Mouse (Mus musculus) regulatory T cell (primary cell): ENCODE results near the gene Pik3cd.
"Not testable (repeated sequence)": the region's sequence is repeated elsewhere in the genome, so short reads cannot be mapped to it uniquely, and the experiment has no call there.

Source experiments
- in situ Hi-C: fragments of 300-600 bp; cut with MboI, MseI; formaldehyde crosslinking; loops from one replicate; pipeline ENCODE4 v1.15.1; 2025; ENCODE audit warnings: high pct_unique_total_duplicates

Gene Pik3cd

DNA sequence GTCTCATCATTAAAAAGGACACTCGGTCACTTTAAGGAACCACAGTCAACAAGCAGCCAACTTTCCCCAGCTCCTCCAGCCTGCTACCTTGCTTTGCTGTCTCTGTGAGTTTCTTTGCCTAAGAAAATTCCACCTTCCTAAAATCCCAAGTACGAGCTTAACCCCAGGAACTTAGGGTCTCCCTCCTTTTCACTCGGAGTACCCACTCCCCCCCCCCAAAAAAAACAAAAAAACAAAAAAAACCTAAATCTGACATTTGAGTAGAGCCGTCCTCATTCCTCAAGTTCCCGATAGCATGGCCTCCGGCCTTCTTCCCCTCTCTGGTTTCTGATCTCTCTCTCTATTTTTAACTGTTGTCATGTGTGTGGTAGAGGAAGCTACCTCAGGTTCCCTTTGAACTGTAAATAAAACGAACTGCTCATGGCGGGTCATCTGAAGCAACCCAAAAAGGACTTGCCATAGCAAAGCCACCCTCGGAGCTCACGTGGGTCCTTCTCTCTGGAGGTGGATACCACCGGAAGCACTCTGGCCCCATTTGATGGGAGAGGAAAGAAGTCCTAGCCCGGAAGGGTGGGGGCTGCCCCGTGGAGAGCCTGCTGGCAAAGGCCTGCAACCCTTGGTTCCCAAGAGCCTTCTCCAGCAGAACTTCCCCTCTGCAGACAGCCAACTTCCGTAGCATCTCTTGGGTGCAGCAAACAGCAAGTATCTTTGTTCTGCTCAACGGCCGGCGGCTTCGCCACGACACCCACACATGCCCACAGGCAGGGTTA lies at the start of gene Pik3cd:
Gene Pik3cd, minus strand, starts transcription at position 362 of the 770 bp plus-strand sequence.
- in situ Hi-C loops = no loop called here

GRCm38 (mm10) chr4:149750671-149751070 lies 48.3 kb upstream of the Pik3cd start:
- in situ Hi-C loops = no loop called here

GRCm38 (mm10) chr4:149749663-149750015 lies 47.3 kb upstream of the Pik3cd start:
- in situ Hi-C loops = not testable (repeated sequence)

DNA sequence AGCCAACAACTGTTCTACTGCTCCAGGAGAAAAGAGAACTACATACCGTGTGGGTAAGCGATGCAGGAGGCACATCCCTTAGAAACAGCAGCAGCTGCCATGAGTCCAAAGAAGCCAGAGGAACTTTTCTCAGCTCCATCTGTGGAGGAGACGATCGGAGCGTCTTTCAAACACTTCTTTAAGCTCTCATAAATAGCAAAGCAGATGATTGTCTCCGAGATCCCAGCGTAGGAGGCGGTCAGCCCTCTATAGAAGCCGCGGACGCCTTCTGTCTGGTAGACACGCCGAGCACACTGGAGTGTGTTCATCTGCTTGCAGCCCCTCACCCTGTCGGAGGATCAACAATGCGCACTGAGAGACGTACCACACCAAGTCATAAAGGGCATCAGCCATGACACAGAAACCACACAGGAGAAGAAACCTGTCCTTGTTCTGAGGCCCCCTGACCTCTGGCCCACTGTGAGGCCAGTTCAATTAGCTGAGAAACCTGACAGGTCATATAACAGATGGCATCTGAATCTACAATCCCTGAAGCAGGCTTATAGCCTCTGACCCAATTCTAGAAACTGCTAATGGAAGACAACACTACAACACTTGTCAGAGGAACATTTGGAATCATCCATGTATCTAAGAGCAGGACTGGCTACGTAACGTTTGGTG lies 46.8 kb upstream of the Pik3cd start:
- in situ Hi-C loops = no loop called here

DNA sequence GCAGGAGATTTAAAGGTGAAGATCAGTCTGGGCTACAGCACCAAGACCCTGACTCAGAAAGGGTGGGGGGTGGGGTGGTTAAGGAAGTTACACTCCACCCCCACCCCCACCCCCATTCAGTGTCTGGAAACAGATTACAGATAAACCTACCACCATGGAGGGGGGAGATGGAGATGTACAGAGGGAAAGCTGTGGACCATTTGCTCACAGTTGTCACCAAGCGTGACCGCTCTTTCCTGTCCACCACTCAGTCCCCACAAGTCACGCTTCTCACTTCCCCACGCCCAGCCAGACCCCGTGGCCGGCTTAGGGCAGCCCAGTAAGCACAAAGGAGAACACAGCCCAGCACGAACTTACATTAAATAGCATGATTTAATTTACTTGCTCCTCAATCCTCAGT lies 41.7 kb upstream of the Pik3cd start:
- in situ Hi-C loops = no loop called here

DNA sequence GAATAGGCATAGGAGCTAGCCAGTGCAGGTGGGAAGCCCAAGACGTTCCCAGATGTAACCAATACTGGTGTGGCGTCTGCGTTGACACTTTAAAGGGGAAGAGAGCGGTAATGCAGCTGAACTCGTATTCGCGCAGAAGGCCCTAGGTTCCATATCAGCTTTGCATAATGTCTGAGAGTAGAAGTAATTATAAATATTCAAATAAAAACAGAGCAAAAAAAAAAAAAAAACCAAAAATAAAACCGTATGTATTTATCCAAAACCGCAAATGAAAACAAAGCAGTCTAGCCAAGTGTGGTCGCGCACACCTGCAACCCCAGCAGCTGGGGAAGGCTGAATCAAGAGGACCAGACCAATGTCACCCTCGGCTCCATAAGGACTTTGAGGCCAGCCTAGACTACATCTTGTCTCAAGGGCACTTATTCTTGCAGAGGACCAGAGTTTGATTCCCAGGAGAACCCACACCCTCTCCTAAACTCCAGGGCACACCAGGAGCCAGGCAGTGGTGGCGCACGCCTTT lies 39.7 kb upstream of the Pik3cd start:
- in situ Hi-C loops = no loop called here

DNA sequence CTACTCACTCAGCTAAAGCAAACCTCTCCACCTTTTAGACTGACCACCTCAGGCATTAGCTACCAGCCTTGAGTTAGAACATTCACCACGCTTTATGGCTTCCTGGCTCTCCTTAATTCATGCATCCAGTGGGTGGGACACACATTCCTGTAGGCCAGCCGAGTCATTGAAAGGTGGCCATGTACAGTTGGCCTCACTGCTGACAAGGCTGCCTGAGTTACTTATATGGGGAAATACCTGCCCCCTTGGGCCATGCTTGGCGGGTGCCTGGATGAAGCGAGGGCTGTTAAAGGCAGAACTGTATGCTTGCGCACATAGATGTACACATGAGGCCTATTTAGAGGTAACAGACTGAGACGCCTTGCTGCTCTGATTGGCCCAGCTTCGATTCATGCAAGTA lies 37.9 kb upstream of the Pik3cd start:
- in situ Hi-C loops = no loop called here

DNA sequence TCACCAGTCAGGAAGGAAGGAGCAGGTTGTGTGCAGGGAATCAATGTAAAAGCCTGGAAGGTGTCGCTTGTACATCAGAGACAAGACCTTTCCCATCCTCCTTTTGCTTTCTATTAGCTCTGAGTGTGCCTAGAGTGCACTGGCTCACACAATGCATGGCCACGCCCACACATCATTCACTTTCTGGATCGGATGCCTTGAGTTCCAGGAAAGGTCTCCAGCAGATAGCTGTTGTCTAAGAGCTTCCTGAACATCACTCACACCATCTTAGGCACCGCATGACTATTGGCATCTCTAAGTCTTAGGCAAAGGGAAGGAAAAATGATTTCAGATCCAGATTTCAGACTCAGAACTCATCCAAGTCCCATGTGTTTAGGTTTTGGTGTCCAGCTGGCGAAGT lies 37.1 kb upstream of the Pik3cd start:
- in situ Hi-C loops = no loop called here

DNA sequence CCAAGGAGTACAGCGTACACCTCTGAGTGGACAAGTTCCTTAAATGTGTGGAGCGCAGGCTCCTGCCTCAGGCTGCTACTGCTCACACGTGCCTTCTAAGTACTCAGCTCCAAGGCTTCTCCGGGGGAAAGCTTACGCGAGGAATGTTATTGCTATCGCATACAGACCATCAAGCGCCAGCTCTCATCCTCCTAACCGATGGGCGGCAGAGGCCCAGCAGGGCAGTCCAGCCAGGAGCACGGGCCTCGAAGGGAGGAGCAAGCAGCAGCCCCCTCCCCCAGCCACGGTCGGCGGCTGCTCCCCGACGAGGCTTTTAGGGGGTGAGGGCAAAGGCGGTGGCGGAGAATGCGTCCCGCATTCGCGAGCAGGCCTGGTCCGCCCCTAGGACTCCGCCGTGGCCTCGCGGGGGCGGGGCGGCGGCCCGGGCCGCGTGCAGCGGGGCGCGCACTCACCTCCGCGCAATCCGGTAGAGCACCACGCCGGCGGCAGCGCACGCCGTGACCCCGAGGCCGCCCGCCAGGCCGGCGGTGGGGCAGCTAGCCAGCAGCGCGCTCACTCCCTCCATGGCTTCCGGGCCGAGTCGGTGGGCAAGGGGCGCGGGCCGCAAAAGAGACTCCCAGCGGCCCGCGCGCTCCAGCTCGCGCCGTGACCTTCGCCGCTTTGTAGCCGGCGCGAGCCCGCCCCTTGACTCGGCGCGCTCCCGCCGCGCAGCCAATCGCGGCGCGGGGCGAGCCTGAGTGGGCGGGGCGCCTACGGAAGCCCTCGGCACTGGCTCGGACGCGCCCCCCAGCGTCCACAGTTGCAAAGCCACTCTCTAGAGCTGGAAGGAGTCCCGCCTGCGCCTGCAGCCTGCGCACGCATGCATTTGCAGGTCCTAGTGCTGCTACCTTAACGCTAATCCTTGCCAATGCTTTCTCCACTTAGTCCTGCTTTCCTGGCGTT lies 35.3 kb upstream of the Pik3cd start, which contains the start of gene Tmem201:
Gene Tmem201, minus strand, starts transcription at position 662 of the 942 bp plus-strand sequence.
- in situ Hi-C loops = no loop called here

DNA sequence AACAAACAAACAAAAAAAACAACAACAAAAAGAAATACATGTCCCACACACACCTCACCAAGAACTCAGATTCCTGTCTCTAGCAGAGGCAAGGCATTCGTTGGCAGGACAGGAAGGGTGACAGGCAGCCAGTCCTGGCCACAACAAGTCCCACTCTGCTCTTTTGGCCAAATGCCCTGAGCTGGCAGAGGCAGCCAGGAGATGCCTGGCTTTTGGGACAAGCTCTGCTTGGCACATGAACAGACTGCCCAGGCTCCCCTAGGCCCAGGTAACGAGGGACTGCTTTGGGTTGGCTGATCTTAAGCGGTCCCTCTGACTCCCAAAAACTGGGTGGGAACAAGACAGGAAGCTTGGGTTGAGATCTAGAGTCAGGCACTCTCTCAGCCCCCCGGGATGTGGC lies 34.2 kb upstream of the Pik3cd start:
- in situ Hi-C loops = no loop called here

DNA sequence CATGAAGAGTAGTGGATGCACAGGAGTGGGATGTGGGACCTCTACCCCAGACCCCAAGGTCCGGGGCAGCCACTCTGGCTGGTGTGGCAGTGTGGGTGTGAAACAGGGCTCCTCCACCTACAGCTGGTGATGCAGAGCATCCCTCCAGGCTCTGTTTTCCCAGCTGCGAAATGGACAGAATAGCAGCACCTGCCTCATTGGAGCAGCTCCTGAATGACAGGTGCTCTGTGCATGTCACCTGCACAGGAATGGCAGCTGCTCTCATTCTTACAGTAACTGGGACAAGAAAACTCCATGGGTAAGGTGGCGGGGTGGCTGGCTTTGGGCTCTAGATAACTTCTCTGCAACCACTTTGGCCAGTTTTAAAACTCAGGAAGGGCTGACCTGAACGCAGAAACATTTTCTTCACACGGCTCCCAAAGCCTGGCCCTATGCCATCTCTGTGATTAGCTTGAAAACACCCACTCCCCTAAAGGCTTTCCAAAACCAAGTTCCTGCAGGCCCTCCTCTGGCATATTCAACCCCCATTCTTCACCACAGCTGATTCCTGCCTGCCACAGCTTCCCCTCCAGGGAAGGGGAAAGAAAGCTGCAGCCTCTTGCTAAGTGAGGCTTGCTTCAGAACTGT lies 33.4 kb upstream of the Pik3cd start:
- in situ Hi-C loops = no loop called here

DNA sequence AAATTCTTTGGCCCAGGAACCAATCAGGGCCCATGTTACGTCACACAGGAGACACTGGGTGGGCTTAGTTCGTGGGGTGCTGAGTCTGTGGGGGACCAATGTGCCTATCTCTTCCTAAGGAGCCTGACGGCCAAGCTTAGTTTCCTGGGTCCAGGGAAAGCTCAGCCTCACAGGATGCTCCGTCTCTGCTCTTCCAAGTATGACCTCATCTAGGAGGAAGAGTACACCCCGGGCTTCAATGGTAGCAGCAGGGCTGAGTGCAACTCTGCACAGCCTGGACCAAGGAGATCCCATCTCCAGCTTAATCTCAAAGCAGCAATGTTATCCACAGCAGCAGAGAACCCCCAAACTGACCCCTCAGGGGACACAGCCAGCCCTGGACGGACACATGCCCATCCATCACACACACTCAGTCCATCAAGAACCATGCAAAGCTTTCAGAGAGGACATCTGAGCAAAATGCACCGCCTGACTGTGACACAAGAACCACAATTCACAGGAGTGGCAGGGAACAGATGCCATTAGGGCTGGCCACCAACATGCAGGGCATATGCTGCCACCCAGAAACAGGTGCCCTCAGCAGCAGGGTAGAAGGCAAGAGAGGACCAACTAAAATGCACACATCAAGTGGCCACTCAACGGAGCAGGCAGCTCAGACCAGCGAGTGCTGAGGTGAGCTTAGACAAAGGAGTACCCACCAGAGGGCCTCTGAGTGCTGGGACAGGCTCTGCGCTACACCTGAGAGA lies 32.5 kb upstream of the Pik3cd start:
- in situ Hi-C loops = no loop called here

DNA sequence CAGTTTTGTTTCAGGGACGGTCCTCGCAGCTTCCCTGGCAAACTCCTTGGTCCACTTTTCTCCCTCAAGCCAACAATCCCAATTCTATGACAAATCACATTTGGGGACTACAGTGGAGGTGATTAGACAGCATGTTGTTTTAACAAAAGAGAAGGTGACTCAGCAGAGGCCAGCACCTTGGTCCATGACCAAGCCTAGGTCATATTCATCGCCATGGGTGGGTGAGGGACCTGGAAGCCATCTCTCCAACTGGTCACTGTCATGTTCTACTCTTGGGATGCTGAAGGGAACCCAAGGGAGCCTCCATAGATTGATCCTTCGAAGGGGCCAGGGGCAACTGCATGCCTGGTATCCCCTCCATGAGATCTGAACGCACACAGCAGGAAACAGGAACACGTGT lies 31.9 kb upstream of the Pik3cd start:
- in situ Hi-C loops = no loop called here

GRCm38 (mm10) chr4:149733748-149734147 lies 31.4 kb upstream of the Pik3cd start:
- in situ Hi-C loops = no loop called here

GRCm38 (mm10) chr4:149732800-149733199 lies 30.4 kb upstream of the Pik3cd start:
- in situ Hi-C loops = no loop called here

DNA sequence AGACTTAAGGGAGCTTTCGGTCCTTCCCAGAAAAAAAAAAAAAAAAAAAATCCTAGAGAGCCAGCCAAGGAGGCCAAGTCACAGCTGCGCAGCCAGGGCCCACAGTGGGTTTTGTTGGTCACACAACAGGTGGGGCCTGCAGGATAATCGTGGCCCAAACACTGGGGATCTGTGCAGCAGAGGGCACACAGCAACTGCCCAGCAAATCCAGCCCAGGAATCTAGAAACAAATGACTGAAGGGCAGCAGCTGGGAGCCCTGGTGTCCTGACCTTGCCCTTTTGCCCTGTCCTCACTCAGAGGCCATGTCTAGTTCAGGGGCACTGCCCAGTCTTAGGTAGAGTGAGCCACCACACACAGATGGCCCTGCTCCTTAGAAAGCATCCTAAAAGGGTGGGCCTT lies 29.9 kb upstream of the Pik3cd start:
- in situ Hi-C loops = no loop called here

DNA sequence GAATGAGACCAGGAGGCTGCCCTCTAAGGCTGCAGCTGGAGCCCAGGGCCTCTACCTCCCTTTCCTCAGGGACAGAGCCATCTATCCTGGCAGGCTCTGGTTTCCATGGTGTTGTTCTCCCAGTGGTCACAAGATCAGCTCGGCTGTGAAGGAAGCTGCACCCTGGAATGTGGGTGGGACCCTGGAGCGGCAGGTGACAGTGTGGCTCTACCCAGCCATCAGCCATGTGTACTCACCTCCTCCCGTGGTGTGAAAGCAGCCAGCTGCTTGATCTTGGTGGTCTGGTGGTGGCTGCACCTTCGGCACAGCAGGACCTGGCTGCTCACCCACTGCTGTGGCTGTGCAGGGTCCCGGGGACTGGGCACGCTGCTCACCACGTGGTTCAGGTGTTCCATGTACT lies 28.5 kb upstream of the Pik3cd start:
- in situ Hi-C loops = no loop called here

DNA sequence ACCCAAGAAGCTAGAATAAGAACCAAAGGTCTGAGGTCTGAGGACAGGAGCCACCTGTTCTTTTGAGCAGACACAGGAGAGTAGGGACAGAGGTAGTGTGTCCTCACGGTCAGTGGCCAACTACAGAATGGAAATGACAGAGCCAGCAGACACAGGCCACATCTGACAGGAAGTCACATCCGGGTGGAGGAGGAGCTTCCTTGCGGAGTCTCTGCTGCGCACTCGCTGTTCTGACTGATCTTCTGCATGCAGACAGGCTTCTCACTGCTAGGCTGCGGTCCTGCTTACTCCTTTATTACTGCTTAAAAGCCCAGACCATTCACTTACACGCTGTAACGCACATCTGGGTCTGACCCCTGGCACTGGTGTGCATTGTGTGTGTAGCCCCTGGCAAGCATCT lies 26.4 kb upstream of the Pik3cd start:
- in situ Hi-C loops = no loop called here

DNA sequence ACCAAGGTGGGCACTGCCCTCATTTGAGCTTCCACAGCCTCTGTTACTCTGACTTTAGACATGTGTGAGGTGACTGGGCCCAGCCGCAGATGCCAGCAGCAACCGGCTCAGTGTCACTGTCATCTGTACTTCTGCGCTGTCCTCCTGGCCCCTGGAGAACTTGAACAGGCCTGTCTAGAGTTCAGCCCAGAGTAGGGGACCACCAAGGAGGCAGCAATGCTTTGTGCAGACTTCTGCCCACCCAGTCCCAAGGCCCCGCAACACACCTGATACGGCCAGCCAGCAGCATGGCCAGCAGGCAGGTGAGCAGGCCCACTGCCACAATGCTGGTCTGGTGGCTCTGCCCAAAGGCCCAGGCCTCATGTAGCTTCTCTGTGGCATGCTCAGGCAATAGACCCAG lies 25.3 kb upstream of the Pik3cd start:
- in situ Hi-C loops = no loop called here

- in situ Hi-C loops = no loop called here
Observed at GRCm38 (mm10) chr4:149725661-149726350, 23.4 kb upstream of the Pik3cd start.
